Comparison of ENCODE assay signal across 8 mouse cellular contexts in the genomic region with DNA sequence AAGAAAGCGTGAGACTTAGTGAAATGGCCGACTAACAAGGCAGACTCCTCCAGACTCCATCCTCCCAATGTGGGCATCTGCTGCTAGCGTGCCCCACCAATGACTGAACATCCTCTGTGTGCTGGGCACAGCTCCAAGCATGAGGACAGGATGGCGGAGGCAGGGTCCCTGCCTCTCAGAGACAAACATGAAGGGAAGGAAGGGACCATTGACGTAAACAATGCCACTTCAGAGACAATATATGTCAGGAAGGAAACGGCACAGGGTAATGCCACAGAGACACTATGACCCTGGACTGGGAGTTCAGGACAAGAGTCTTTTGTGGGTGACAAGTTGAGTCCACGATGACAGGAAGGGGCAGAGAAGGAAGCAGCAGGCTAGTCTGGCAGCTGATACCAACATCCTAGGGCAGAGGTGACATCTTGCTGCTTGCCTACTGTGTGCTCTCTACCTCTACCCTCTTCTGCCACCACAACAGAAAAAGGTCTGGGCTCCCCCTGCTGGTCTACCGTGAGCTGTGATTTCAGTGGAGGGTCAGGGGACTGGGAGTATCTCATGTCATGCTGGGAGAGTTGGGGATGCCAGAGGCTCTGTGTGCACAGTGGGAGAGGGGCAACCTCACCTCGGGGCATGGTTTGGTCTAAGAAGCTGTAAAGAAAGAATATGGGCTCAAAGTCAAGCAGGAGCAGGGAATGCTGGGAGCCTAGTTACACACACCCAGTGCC. TPM values are rescaled to one million over a fixed set of nuclear protein-coding genes. Genes with fewer than 3 reads are reported as not detected.
DNase-seq lines count a peak whose midpoint lies in the region; ATAC-seq and TF ChIP-seq lines count a peak whose summit lies in the region.
"Had no signal": no experiment of that assay in that cellular context is flagged by ENCODE, and none has a peak within 500 bp of the region (broad histone marks: within the 10 kb centered on the region; RNA-seq: fewer than 3 reads in every experiment).

No protein-coding gene starts in this region.

- no peaks in the 10 kb centered on the region for H3K9me3 ChIP-seq in limb, embryonic 14.5 days (ENCODE audit: control insufficient read depth, low read length)
- H3K9me3 ChIP-seq in limb, embryonic 10.5 days (replicated peaks) = no peaks in the 10 kb centered on the region

- 46% methylated on average over 9 of the region's 9 CpGs for whole genome bisulfite sequencing in limb, embryonic 14.5 days
- 53% methylated on average over 9 of the region's 9 CpGs for WGBS in limb, embryonic 10.5 days

- no peaks in the 10 kb centered on the region for H3K36me3 ChIP-seq in limb, embryonic 14.5 days (ENCODE audit: control insufficient read depth, insufficient read depth, low read length)
- no peaks in the 10 kb centered on the region for H3K36me3 ChIP-seq in limb, embryonic 10.5 days

- TF ChIP-seq POLR2A in limb, embryonic 14.5 days (IDR thresholded peaks at IDR 0.05; ENCODE audit: borderline replicate concordance, extremely low read depth, insufficient read depth, insufficient read length) = no peak
- TF ChIP-seq POLR2A in brain, embryonic 14.5 days (IDR thresholded peaks at IDR 0.05; ENCODE audit: borderline replicate concordance, extremely low read depth, insufficient read depth, insufficient read length, poor library complexity, severe bottlenecking) = no peak

- peak; percentile 52; the same call in 1 of the 2 replicates for TF ChIP-seq CTCF in brain, embryonic 14.5 days (IDR thresholded peaks at IDR 0.05; ENCODE audit: borderline replicate concordance, extremely low read depth, insufficient read depth, insufficient read length)

- H3K4me3 ChIP-seq in limb, embryonic 14.5 days (replicated peaks; ENCODE audit: low read length) = no peak overlapping the region
- H3K4me3 ChIP-seq in limb, embryonic 10.5 days = no peak overlapping the region

- H3K27me3 ChIP-seq in limb, embryonic 14.5 days (ENCODE audit: control insufficient read depth, insufficient read depth, low read length) = no peaks in the 10 kb centered on the region
- no peaks in the 10 kb centered on the region for H3K27me3 ChIP-seq in limb, embryonic 10.5 days (ENCODE audit: low read depth, poor library complexity, severe bottlenecking)

- 0 out of 2 replicates have a peak, but pooled peaks cover 6% of the 10 kb centered on the region for H3K4me1 ChIP-seq in limb, embryonic 14.5 days (ENCODE audit: control insufficient read depth, insufficient read depth, low read length)
- no peaks in the 10 kb centered on the region for H3K4me1 ChIP-seq in limb, embryonic 10.5 days

- H3K4me2 ChIP-seq in limb, embryonic 14.5 days (replicated peaks; ENCODE audit: low read depth, low read length, severe bottlenecking) = no peak overlapping the region

- H3K27ac ChIP-seq in limb, embryonic 14.5 days (replicated peaks; ENCODE audit: low read depth, low read length) = no peak overlapping the region
- H3K27ac ChIP-seq in limb, embryonic 10.5 days = no peak overlapping the region
- H3K27ac ChIP-seq: macrophage had no signal

- no peak for ATAC-seq in limb, embryonic 14.5 days (ENCODE audit: low FRiP score, low read depth)

- peak; percentile 9 for DNase-seq in limb, embryonic 14.5 days (ENCODE audit: low spot score)
- no peak for DNase-seq in limb, embryonic 10.5 days (ENCODE audit: low spot score)
- peak; percentile 58 for DNase-seq in MN1 (ENCODE audit: low spot score)
- peak; percentile 70 for DNase-seq in brain, embryonic 14.5 days (ENCODE audit: low read depth)
- peak; percentile 76 for DNase-seq in kidney, postnatal 10 days
- DNase-seq in lung, postnatal 4 days = peak; percentile 76 to 91
- DNase-seq in thymus, postnatal 14 days = peak; percentile 72

- H3K9ac ChIP-seq in limb, embryonic 14.5 days (ENCODE audit: low read depth, low read length, severe bottlenecking) = no peak overlapping the region

RNA-seq across cellular contexts. Expression of a gene that starts 43.9 kb away (rescaled TPM):
- polyA plus RNA-seq in limb, embryonic 14.5 days (2012; rRNA removed) = 4.1 and 5.7 TPM in 2 replicates
- 0.68 and 0.85 TPM in 2 replicates for polyA plus RNA-seq in limb, embryonic 14.5 days (2014; fragmentation: Nextera tagmentation; extraction: Ambion mirVana)
- 0.05 and 0.10 TPM in 2 replicates for polyA plus RNA-seq in limb, embryonic 10.5 days (2016; fragmentation: Nextera tagmentation; extraction: Ambion mirVana)
- polyA plus RNA-seq in brain, embryonic 14.5 days (2012; rRNA removed) = 11.7 and 12.2 TPM in 2 replicates
